Mouse (Mus musculus) CH12.LX (cell line): ENCODE measurements around the gene Gxylt1. TPM values are rescaled to one million over a fixed set of nuclear protein-coding genes. Genes with fewer than 3 reads are reported as not detected.

Experiments used
- DNase-seq: peaks from one replicate; pipeline ENCODE4 v3.0.0-alpha.2; 2013; ENCODE audit errors: extremely low read depth
- H3K27ac ChIP-seq: 2 replicates; pipeline ENCODE4 v1.5.1; 2012; ENCODE audit warnings: low read depth, mild to moderate bottlenecking, control low read depth, moderate library complexity; ENCODE audit not compliant: insufficient read depth
- H3K27me3 ChIP-seq: replicated peaks from 2 replicates; pipeline ENCODE3; 2012; ENCODE audit warnings: inconsistent platforms
- H3K36me3 ChIP-seq, 2 experiments: replicated peaks in 1 of 2; 2 replicates each; pipeline versions ENCODE3 to v1.6.1; 2012; ENCODE audit warnings: inconsistent platforms in 1 of 2, low read length in 1 of 2, mild to moderate bottlenecking in 1 of 2, mixed read lengths in 1 of 2, moderate library complexity in 1 of 2; ENCODE audit not compliant: control insufficient read depth in 1 of 2, insufficient read depth in 1 of 2
- H3K4me1 ChIP-seq, 2 experiments: 2 replicates each; pipeline ENCODE4 v1.6.1; 2012; ENCODE audit warnings: inconsistent platforms in 1 of 2, moderate library complexity in 1 of 2; ENCODE audit not compliant: insufficient read depth in 2 of 2, control insufficient read depth in 1 of 2
- H3K4me2 ChIP-seq: 2 replicates; pipeline ENCODE4 v1.6.1; 2012; ENCODE audit warnings: low read depth, mild to moderate bottlenecking, control low read depth; ENCODE audit not compliant: poor library complexity, insufficient read depth, severe bottlenecking
- H3K4me3 ChIP-seq, 3 experiments: fragments of 150-350 bp in 1 of 3; sonication (generic) in 1 of 3; replicated peaks in 1 of 3; 2 replicates each; pipeline versions ENCODE3 to v1.5.1; 2011 to 2012; ENCODE audit warnings: low read depth in 2 of 3, low read length in 2 of 3, mild to moderate bottlenecking in 2 of 3, moderate library complexity in 2 of 3, control low read depth in 1 of 3, improper control_type of control experiment in 1 of 3, inconsistent platforms in 1 of 3, mixed read lengths in 1 of 3; ENCODE audit not compliant: poor library complexity in 1 of 3
- H3K79me2 ChIP-seq: replicated peaks from 2 replicates; pipeline ENCODE4 v1.6.1; 2012; ENCODE audit warnings: mild to moderate bottlenecking, moderate library complexity; ENCODE audit not compliant: control insufficient read depth, poor library complexity, insufficient read depth, severe bottlenecking; ENCODE audit errors: extremely low read depth
- H3K9ac ChIP-seq: 2 replicates; pipeline ENCODE4 v1.6.1; 2012; ENCODE audit warnings: low read depth, mild to moderate bottlenecking, control low read depth, moderate library complexity; ENCODE audit not compliant: insufficient read depth
- H3K9me3 ChIP-seq: replicated peaks from 2 replicates; pipeline ENCODE3; 2012; ENCODE audit warnings: low read length, inconsistent platforms, mixed read lengths
- BHLHE40 ChIP-seq: IDR thresholded peaks from 2 replicates; pipeline ENCODE4 v1.6.1; 2011; ENCODE audit warnings: mild to moderate bottlenecking, low read depth, low read length, improper control_type of control experiment
- CTCF ChIP-seq, 2 experiments: IDR thresholded peaks in 1 of 2; conservative IDR thresholded peaks in 1 of 2; 2 replicates each; pipeline ENCODE4 v1.5.1; 2011 to 2012; ENCODE audit warnings: low read depth in 2 of 2, low read length in 2 of 2, improper control_type of control experiment in 1 of 2, inconsistent platforms in 1 of 2, mild to moderate bottlenecking in 1 of 2, moderate library complexity in 1 of 2
- ELF1 ChIP-seq: IDR thresholded peaks from 2 replicates; pipeline ENCODE4 v1.6.1; 2014; ENCODE audit warnings: low read depth, mild to moderate bottlenecking, inconsistent platforms, low read length, improper control_type of control experiment
- EP300 ChIP-seq: IDR thresholded peaks from 2 replicates; pipeline ENCODE4 v1.6.1; 2011; ENCODE audit warnings: low read length, improper control_type of control experiment
- GABPA ChIP-seq: IDR thresholded peaks from 2 replicates; pipeline ENCODE4 v1.6.1; 2012; ENCODE audit warnings: low read depth, low read length, improper control_type of control experiment, inconsistent platforms; ENCODE audit not compliant: insufficient replicate concordance
- HCFC1 ChIP-seq: IDR thresholded peaks from 2 replicates; pipeline ENCODE4 v1.6.1; 2012; ENCODE audit warnings: low read depth, mild to moderate bottlenecking, inconsistent platforms, low read length, improper control_type of control experiment
- IRF4 ChIP-seq: IDR thresholded peaks from 2 replicates; pipeline ENCODE4 v1.6.1; 2014; ENCODE audit warnings: low read depth, mild to moderate bottlenecking, inconsistent platforms, low read length, improper control_type of control experiment
- JUND ChIP-seq: conservative IDR thresholded peaks from 2 replicates; pipeline ENCODE4 v1.6.1; 2011; ENCODE audit warnings: low read depth, low read length, improper control_type of control experiment
- KAT2A ChIP-seq: IDR thresholded peaks from 2 replicates; pipeline ENCODE4 v1.6.1; 2012; ENCODE audit warnings: low read length, improper control_type of control experiment, inconsistent platforms; ENCODE audit not compliant: insufficient replicate concordance
- MAX ChIP-seq: IDR thresholded peaks from 2 replicates; pipeline ENCODE4 v1.6.1; 2011; ENCODE audit warnings: low read length, improper control_type of control experiment
- MEF2A ChIP-seq: IDR thresholded peaks from 2 replicates; pipeline ENCODE4 v1.6.1; 2014; ENCODE audit warnings: low read depth, mild to moderate bottlenecking, inconsistent platforms, low read length, improper control_type of control experiment, borderline replicate concordance
- MYC ChIP-seq: IDR thresholded peaks from 2 replicates; pipeline ENCODE4 v1.6.1; 2011; ENCODE audit warnings: low read depth, mild to moderate bottlenecking, improper control_type of control experiment, low read length
- PAX5 ChIP-seq: IDR thresholded peaks from 2 replicates; pipeline ENCODE4 v1.6.1; 2012; ENCODE audit warnings: low read length, inconsistent platforms, mixed read lengths
- POLR2AphosphoS2 ChIP-seq: IDR thresholded peaks from 2 replicates; pipeline ENCODE4 v1.6.1; 2011; ENCODE audit warnings: low read depth, low read length, improper control_type of control experiment
- RAD21 ChIP-seq: IDR thresholded peaks from 2 replicates; pipeline ENCODE4 v1.6.1; 2011; ENCODE audit warnings: low read depth, mild to moderate bottlenecking, low read length, improper control_type of control experiment, moderate library complexity
- RCOR1 ChIP-seq: conservative IDR thresholded peaks from 2 replicates; pipeline ENCODE4 v1.6.1; 2012; ENCODE audit warnings: low read depth, mild to moderate bottlenecking, inconsistent platforms, low read length, improper control_type of control experiment
- SIN3A ChIP-seq: IDR thresholded peaks from 2 replicates; pipeline ENCODE4 v1.6.1; 2012; ENCODE audit warnings: low read length, improper control_type of control experiment, inconsistent platforms
- TBP ChIP-seq: conservative IDR thresholded peaks from 2 replicates; pipeline ENCODE4 v1.6.1; 2011; ENCODE audit warnings: low read depth, low read length, improper control_type of control experiment
- TCF12 ChIP-seq: IDR thresholded peaks from 2 replicates; pipeline ENCODE4 v1.6.1; 2014; ENCODE audit warnings: low read depth, mild to moderate bottlenecking, inconsistent platforms, low read length, improper control_type of control experiment
- UBTF ChIP-seq: IDR thresholded peaks from 2 replicates; pipeline ENCODE4 v1.6.1; 2012; ENCODE audit warnings: low read depth, mild to moderate bottlenecking, inconsistent platforms, low read length, improper control_type of control experiment, moderate library complexity
- USF1 ChIP-seq: IDR thresholded peaks from 2 replicates; pipeline ENCODE4 v1.6.1; 2014; ENCODE audit warnings: low read depth, mild to moderate bottlenecking, inconsistent platforms, low read length, improper control_type of control experiment
- ZC3H11A ChIP-seq: IDR thresholded peaks from 2 replicates; pipeline ENCODE4 v1.6.1; 2012; ENCODE audit warnings: low read depth, mild to moderate bottlenecking, inconsistent platforms, low read length, improper control_type of control experiment
- dilution Hi-C: fragments of 300-500 bp; cut with MboI; formaldehyde crosslinking; loops from 2 replicates; pipeline ENCODE4 v1.14.3; 2020; ENCODE audit warnings: low sequenced_read_pairs; ENCODE audit not compliant: extremely low pct_unique_long_range_greater_than_20kb, extremely low pct_ligation_motif_present
- in situ Hi-C: fragments of 300-500 bp; cut with MboI; formaldehyde crosslinking; loops from 3 replicates; pipeline ENCODE4 v1.14.3; 2019; ENCODE audit warnings: low sequenced_read_pairs, low pct_ligation_motif_present, low pct_unique_long_range_greater_than_20kb, mixed read lengths
- polyA plus RNA-seq: library from polyadenylated mRNA; unstranded; fragments of >175 nt; gene quantifications from 2 replicates; pipeline ENCODE4 v1.2.1, GENCODE M21; 2012; ENCODE audit warnings: low read depth; ENCODE audit not compliant: insufficient read length
- total RNA-seq, 2 experiments: library from RNA; depleted of rRNA; stranded (reverse); fragments of 300-350 nt in 1 of 2; fragments of >200 nt in 1 of 2; gene quantifications; 2 replicates each; pipeline ENCODE4 v1.2.3; 2012 to 2014

The Gxylt1 gene
- total and polyA plus RNA-seq, 3 experiments, result 7.5 to 18.5 (median 9.5) TPM

DNA sequence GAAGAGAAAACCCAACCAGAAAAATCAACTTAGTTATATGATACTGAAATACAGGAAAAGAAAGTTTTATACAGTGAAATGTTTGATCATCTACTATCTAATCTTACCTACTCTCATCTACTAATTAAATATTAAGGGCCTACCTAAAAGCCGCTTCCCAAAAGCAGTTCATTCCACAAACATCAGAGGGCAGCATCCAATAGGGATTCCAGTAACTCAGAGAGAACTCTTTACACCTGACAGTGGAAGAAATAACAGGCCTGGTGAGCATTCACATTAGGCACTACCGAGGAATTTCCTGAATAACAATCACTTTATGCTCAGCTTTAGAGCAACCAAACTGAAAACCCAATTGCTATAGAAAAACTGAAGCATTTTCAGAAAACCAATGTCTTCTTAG, 9.3 kb downstream of the Gxylt1 start:
- no peaks in the 10 kb centered on the region for H3K9me3 ChIP-seq
- H3K27ac ChIP-seq, result no peak overlapping the region
- in situ Hi-C loops, result loop anchor here (10.0 kb wide), 1 partner anchor 179 kb away; no protein-coding TSS in a partner anchor
- no peak overlapping the region for H3K4me3 ChIP-seq
- no peaks in the 10 kb centered on the region for H3K27me3 ChIP-seq
- H3K9ac ChIP-seq, result no peak overlapping the region
- dilution Hi-C loops, result no loop called here
- no peak overlapping the region for H3K4me2 ChIP-seq
- DNase-seq, result no peak
- H3K4me1 ChIP-seq, result peaks cover 0 to 14% of the 10 kb centered on the region in 2 experiments; a peak in 3 of 4 replicates
- peaks cover 13 to 74% of the 10 kb centered on the region in 2 experiments for H3K36me3 ChIP-seq
- H3K79me2 ChIP-seq, result peaks cover 6% of the 10 kb centered on the region; the same call in 1 of the 2 replicates
- TF ChIP-seq USF1 (no peak), MAX (no peak), PAX5 (no peak), RAD21 (peak; percentile 35), RCOR1 (no peak), JUND (no peak), EP300 (no peak), POLR2AphosphoS2 (no peak)

- no peak for DNase-seq
- Histone ChIP-seq H3K4me2 (no peak overlapping the region), H3K79me2 (peaks cover 6% of the 10 kb centered on the region; the same call in 1 of the 2 replicates), H3K9me3 (no peaks in the 10 kb centered on the region), H3K4me1 (peaks cover 0 to 9% of the 10 kb centered on the region in 2 experiments; a peak in 3 of 4 replicates), H3K9ac (no peak overlapping the region), H3K27me3 (no peaks in the 10 kb centered on the region), H3K4me3 (no peak overlapping the region), H3K27ac (no peak overlapping the region), H3K36me3 (peaks cover 13 to 69% of the 10 kb centered on the region in 2 experiments)
- in situ Hi-C loops (loop anchor here (10.0 kb wide), 1 partner anchor 180 kb away; no protein-coding TSS in a partner anchor), dilution Hi-C loops (no loop called here)
- TF ChIP-seq ZC3H11A (no peak), GABPA (no peak), JUND (no peak), RCOR1 (no peak), RAD21 (no peak), IRF4 (no peak), ELF1 (no peak), KAT2A (no peak), UBTF (no peak), TCF12 (no peak), CTCF (conservative IDR thresholded peaks at IDR 0.05 in 1 of 2, IDR thresholded peaks at IDR 0.05 in 1 of 2; ENCODE audit: low read depth in 2 of 2, low read length in 2 of 2) (no peak), MEF2A (no peak), PAX5 (no peak), SIN3A (no peak), TBP (no peak), EP300 (no peak), MYC (no peak), BHLHE40 (no peak), HCFC1 (no peak)
Observed at GRCm38 (mm10) chr15:93265231-93265630, 9.7 kb downstream of the Gxylt1 start.
